Mouse (Mus musculus): ENCODE measurements around the gene Mgat4a.

Mgat4a gene

DNA sequence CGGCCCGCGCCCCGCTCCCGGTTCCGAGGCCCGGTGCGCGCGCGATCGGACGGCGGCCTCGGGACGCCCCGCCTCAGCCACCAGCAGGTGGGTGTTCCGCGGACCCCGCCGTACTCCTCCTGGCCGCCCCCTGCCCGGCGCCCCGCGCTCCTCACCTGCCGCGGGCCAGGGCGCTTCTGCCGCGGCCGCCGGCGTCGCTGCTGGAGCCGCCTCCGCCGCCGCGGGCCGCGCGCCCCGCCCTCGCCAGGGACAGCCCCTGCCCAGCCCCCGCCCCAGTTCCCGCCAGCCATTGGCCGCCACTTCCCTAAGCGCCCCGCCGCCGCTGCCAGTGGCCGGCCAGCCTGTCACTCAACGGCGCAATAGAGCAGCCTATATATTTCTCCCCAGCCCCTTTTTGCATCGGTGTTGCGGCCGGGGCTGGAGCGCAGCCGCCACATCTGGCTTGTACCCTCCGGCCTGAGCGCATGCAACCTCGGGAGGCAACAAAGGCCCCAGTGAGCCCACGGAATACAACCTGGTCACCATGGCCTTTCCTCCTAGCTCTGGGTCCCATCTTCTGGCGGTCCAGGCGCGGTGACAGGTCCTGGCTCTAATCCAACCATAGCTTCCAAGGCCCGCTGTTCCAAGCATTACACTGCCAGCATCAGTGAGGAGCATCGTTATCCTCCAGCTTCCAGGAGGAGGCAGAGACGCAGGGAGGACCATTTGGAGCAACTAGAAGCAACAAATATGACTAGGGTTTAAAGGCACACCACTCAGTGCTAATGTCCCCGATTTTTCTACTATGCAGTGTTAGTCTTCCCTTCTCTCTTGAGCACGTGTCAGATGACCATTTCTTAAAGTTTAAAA lies at the start of gene Mgat4a:
Mgat4a (minus strand) TSS at position 207 of the 849 bp plus-strand sequence.
- DNase-seq (ENCODE audit: low spot score) = peak; percentile 95

DNA sequence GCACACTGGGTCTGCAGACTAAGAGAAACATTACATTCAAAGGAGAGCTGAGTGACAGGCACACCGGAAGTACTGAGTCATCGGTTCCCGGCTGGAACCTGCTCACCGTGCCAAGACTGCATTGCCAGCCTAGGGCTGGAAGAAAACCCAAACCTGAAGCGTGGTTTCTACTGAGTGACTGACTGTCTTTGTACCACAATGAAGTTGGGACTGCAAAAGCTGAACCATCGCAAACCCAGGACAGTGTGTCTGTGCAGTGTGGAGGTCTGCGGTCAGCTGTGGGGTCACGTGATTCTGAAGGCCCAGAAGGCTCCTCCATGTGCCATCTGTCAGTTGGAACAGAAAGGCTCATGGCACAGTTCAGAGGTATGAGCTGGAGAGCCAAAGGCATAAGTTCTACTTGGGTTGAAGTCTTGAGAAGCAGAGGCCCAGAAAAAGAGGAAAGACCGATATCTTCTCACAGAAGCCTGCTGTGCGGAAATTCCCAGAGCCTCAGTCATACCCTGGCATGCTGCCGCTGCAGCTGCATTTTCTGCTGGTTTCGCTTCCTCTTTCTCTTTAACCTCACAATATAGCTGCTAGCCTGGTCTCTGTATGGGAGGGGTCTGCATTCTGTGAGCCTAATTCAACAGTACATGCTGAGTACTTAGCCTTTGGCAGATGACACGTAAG lies 45.1 kb upstream of the Mgat4a start:
- DNase-seq (ENCODE audit: low spot score) = no peak

GRCm38 (mm10) chr1:37583795-37584464 lies 43.1 kb upstream of the Mgat4a start:
- no peak for DNase-seq (ENCODE audit: low spot score)

- DNase-seq (ENCODE audit: low spot score) = no peak
Observed at GRCm38 (mm10) chr1:37583167-37583566, 42.4 kb upstream of the Mgat4a start.

DNA sequence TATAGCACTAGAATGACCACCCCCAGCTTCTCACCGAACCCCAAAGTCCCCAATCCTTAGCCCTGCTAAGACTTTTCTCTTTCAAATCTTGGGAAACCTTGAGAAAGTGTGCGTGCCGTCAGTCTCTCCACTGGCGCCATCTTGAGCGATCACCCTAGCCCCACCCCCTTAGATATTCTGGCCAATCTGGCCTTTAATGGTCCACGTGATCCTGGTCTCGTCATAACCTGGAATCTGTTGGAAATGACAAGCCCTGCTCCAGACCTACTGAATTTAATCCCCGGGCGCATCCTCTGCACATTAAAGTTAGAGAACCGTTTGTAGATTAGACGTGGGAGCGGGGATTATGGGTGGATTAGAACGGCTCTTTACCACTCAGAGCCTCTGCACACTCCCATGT lies 38.9 kb upstream of the Mgat4a start:
- no peak for DNase-seq (ENCODE audit: low spot score)

- DNase-seq (ENCODE audit: low spot score) = no peak
Observed at GRCm38 (mm10) chr1:37572528-37573272, 31.9 kb upstream of the Mgat4a start.

- no peak for DNase-seq (ENCODE audit: low spot score)
Observed at GRCm38 (mm10) chr1:37568379-37568778, 27.6 kb upstream of the Mgat4a start.

DNA sequence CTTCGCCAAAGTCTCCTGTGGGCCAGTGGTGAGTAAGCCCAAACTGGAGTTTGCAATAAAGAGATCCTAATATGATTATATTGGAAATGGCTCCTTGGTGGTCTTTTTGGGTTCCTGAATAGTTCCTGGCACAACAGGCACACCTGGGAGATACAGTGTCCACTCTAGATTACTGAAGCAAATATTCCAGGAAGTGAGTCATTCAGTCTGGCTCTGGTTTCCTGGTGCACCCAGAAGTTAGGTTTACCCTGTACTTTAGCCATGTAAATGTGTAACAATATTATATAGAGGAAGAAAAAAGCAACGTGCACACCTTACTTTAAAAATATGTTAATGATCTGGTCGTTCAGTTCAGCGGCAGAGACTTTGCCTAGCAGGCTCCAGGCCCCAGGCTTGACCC lies 25.9 kb upstream of the Mgat4a start:
- DNase-seq (ENCODE audit: low spot score) = no peak

GRCm38 (mm10) chr1:37566344-37566743 lies 25.5 kb upstream of the Mgat4a start:
- no peak for DNase-seq (ENCODE audit: low spot score)

GRCm38 (mm10) chr1:37565396-37565795 lies 24.6 kb upstream of the Mgat4a start:
- no peak for DNase-seq (ENCODE audit: low spot score)

DNA sequence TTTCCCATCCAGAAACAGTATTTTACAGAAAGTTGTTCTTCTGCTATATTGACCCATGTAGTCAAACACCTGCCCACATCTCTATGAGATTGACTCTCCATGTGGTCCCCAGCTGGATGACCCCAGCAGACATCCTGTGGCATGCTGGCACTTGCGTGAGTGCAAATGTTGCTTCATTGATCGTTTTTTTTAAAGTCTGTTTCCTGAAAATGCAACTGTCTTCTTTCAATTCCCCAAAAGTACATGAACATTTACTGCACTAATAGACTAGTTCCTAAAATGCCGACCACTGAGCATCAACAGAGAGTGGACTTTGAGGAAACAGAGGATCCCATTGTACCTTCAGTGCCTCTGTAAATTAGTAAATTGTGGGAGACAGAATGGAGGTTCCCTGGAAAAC lies 21.1 kb upstream of the Mgat4a start:
- no peak for DNase-seq (ENCODE audit: low spot score)

DNA sequence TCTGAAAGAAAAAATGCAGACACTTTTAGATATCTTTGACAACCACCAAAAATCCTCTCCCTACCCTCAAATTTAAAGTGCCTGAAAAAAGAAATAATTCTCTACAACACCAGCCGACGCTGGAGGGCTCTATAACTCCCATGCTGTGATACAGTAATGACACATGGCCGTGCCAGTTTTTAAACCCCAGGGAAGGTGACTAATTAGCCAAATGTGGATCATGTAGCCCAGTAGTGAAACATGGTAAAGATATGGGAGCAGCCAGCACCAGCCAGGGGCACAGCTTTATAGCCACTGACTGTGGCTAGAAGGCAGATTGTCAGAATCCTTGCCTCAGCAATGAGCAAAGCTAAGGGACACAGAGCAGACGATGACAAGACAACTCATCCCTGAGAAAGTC lies 19.5 kb upstream of the Mgat4a start:
- no peak for DNase-seq (ENCODE audit: low spot score)

- DNase-seq (ENCODE audit: low spot score) = no peak
Observed at GRCm38 (mm10) chr1:37551986-37552385, 11.2 kb upstream of the Mgat4a start.

GRCm38 (mm10) chr1:37549501-37549900 lies 8.7 kb upstream of the Mgat4a start:
- no peak for DNase-seq (ENCODE audit: low spot score)

- DNase-seq (ENCODE audit: low spot score) = no peak
Observed at GRCm38 (mm10) chr1:37546398-37547051, 5.7 kb upstream of the Mgat4a start.

DNA sequence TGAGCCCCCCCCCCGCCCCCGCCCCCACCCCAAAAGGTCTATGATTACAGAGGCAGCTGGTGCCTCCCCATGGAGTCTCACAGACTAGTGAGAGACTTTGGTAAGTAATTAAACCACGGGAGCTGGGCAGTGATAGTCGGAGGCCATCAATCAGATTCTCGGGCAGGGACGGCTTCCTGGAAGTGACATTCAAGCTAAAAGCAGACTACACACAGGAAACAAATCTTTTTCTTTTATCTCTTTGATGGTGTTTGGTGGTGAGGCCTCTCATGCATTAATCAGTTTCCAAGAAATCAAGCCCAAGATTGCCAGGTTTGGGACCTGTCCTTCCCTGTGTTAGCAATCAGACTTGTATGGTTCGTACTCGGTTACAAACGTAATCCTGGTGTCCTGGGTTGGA lies 3.4 kb upstream of the Mgat4a start:
- DNase-seq (ENCODE audit: low spot score) = peak; percentile 20

- DNase-seq (ENCODE audit: low spot score) = no peak
Observed at GRCm38 (mm10) chr1:37543057-37543456, 2.2 kb upstream of the Mgat4a start.

GRCm38 (mm10) chr1:37539968-37540809 lies 627 bp downstream of the Mgat4a start:
- peak; percentile 28 for DNase-seq (ENCODE audit: low spot score)

- DNase-seq (ENCODE audit: low spot score) = no peak
Observed at GRCm38 (mm10) chr1:37534532-37535108, 6.2 kb downstream of the Mgat4a start.

DNA sequence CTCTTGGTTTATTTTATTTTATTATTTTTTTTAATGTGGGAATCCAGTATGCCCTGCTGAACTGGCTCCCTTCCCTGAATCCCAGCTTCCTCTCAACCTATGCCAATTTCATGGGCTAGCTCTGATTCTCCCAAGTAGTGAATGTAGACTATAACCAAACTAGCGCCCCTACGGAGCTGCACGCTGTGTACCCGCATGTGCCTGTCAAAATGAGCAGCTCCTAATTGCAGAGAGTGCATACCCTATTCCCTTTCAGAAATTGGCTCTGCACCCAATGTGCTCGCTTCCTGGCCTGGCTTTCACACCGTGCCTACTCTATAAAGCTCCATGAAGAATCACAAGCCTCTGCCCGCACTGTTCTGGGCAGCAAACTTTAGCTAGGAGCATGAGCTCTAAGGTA lies 7.6 kb downstream of the Mgat4a start:
- DNase-seq (ENCODE audit: low spot score) = no peak

GRCm38 (mm10) chr1:37532533-37532840 lies 8.3 kb downstream of the Mgat4a start:
- no peak for DNase-seq (ENCODE audit: low spot score)
